In the genomic region with DNA sequence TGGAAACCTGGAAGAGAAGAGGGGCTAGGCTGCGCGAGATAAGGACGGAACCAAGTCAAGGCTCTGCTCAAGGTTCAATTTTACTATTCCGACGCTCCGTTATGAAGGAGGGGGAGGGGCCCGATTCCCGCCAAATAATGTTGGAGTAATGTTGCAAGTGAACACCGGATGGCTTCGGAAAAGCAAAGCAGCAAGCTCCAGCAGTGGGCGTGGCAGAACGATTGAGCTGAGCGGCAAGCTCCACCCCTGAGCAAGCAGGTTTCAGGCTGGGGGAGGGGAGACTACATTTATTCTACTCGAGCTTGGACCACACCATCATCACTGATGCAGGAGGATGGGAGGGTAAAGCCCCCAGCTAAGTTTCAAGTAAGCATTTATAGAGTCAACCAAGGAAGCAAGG, we compare ENCODE assay signal across 17 mouse cellular contexts.
DNase-seq lines count a peak whose midpoint lies in the region; ATAC-seq lines count a peak whose summit lies in the region.
"Had no signal": no experiment of that assay in that cellular context is flagged by ENCODE, and none has a peak within 500 bp of the region (broad histone marks: within the 10 kb centered on the region; RNA-seq: fewer than 3 reads in every experiment).

No protein-coding gene starts in this region.

- intact Hi-C loops in heart, postnatal 10 days (cut with DNase I), result loop anchor here (10.0 kb wide), 1 partner anchor 597 kb away; no protein-coding TSS in a partner anchor

- no peak overlapping the region for H3K27ac ChIP-seq in kidney, embryonic 15.5 days
- H3K27ac ChIP-seq in intestine, embryonic 16.5 days (ENCODE audit: low read length), result no peak overlapping the region
- H3K27ac ChIP-seq: layer of hippocampus, adult 2 months; liver, embryonic 14.5 days had no signal

- H3K27me3 ChIP-seq in kidney, embryonic 15.5 days, result no peaks in the 10 kb centered on the region
- no peaks in the 10 kb centered on the region for H3K27me3 ChIP-seq in intestine, embryonic 16.5 days (replicated peaks; ENCODE audit: control insufficient read depth, insufficient read depth, low read length)

- H3K4me3 ChIP-seq in kidney, embryonic 15.5 days (replicated peaks), result no peak overlapping the region
- H3K4me3 ChIP-seq in intestine, embryonic 16.5 days (ENCODE audit: low read length), result no peak overlapping the region
- H3K4me3 ChIP-seq: layer of hippocampus, adult 2 months had no signal

- H3K4me1 ChIP-seq in kidney, embryonic 15.5 days, result no peaks in the 10 kb centered on the region
- H3K4me1 ChIP-seq in intestine, embryonic 16.5 days (ENCODE audit: control insufficient read depth, insufficient read depth, low read length), result no peaks in the 10 kb centered on the region
- H3K4me1 ChIP-seq: megakaryocyte, embryonic 14.5 days had no signal

- H3K4me2 ChIP-seq in kidney, embryonic 15.5 days, result peak overlapping the region; percentile 33
- peak overlapping the region; percentile 4; the same call in 1 of the 2 replicates for H3K4me2 ChIP-seq in intestine, embryonic 16.5 days (ENCODE audit: low read depth, low read length)

- DNase-seq in kidney, adult 9 months, result no peak
- peak; percentile 44 for DNase-seq in R1 (ENCODE audit: low read depth, low spot score)
- peak; percentile 33 for DNase-seq in embryo, embryonic 10.5 days (ENCODE audit: low spot score)
- DNase-seq in thymus, postnatal 4 days, result no peak
- no peak for DNase-seq in heart, postnatal 10 days
- DNase-seq: adrenal gland, postnatal 25 days; heart, adult 11 months; heart, postnatal 14 days; kidney, adult 2 months; retina, postnatal 1 day; spleen, adult 18-20 months had no signal

- H3K9ac ChIP-seq in kidney, embryonic 15.5 days, result no peak overlapping the region
- no peak overlapping the region for H3K9ac ChIP-seq in intestine, embryonic 16.5 days (ENCODE audit: low read depth, low read length)
- H3K9ac ChIP-seq: liver, embryonic 14.5 days had no signal

- no peaks in the 10 kb centered on the region for H3K9me3 ChIP-seq in kidney, embryonic 15.5 days (replicated peaks)
- no peaks in the 10 kb centered on the region for H3K9me3 ChIP-seq in intestine, embryonic 16.5 days (ENCODE audit: control insufficient read depth, low read length)
- H3K9me3 ChIP-seq: megakaryocyte, embryonic 14.5 days had no signal

- ATAC-seq in kidney, embryonic 15.5 days (replicated peaks; ENCODE audit: low FRiP score), result no peak
- ATAC-seq in intestine, embryonic 16.5 days, result no peak
- ATAC-seq: forebrain, embryonic 16.5 days had no signal

- 21% methylated on average over 14 of the region's 14 CpGs for WGBS in kidney, embryonic 15.5 days
- WGBS in intestine, embryonic 16.5 days, result 23% methylated on average over 14 of the region's 14 CpGs

- H3K36me3 ChIP-seq in kidney, embryonic 15.5 days, result no peaks in the 10 kb centered on the region
- H3K36me3 ChIP-seq in intestine, embryonic 16.5 days (ENCODE audit: control insufficient read depth, insufficient read depth, low read length), result no peaks in the 10 kb centered on the region

Comparison
In these comparisons a context has a peak if more than half of its experiments do, and no peak if none do; other contexts are left out.
1. DNase-seq: peak in R1 (single experiment) and embryo, embryonic 10.5 days (single experiment); none in kidney, adult 9 months (single experiment), thymus, postnatal 4 days (single experiment) and heart, postnatal 10 days (0 of 2).